Mouse (Mus musculus) heart, postnatal 36 days (tissue): Measurements from ENCODE around the gene Agap2. TPM values are rescaled to one million over a fixed set of nuclear protein-coding genes. Genes with fewer than 3 reads are reported as not detected.

Source experiments
- DNase-seq, 2 experiments: peaks; one replicate each; pipeline ENCODE4 v3.0.0; 2021 to 2022
- intact Hi-C: fragments of 180-260 bp; cut with DNase I; formaldehyde crosslinking; loops from one replicate; pipeline ENCODE4 v1.15.1; 2025
- total RNA-seq, 2 experiments: library from RNA; stranded (reverse); gene quantifications; 2 replicates each; pipeline ENCODE4 v1.2.3; 2021

Agap2 gene
- total RNA-seq, 2 experiments from 2014 or later, result 5.6 to 7.0 TPM

DNA sequence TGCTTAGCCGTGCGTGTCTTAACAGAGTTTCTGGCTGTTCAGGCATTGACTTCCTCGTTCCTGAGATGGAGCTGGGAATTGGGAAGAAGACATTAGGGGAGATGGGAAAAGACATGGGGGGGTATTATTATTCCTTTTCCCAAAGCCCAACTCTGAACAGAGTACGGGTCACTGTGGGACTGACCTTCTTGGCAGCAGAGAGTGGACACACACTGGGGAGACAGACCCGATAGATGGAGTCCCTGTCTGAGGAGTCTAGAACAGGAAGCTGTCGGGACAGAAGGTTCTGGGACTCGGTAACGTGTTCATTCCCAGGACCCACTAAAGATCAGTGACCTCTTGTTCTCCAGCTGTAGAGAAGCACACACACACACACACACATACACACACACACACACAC lies 567 bp downstream of the Agap2 start:
- intact Hi-C loops, result no loop called here
- no peak for DNase-seq

DNA sequence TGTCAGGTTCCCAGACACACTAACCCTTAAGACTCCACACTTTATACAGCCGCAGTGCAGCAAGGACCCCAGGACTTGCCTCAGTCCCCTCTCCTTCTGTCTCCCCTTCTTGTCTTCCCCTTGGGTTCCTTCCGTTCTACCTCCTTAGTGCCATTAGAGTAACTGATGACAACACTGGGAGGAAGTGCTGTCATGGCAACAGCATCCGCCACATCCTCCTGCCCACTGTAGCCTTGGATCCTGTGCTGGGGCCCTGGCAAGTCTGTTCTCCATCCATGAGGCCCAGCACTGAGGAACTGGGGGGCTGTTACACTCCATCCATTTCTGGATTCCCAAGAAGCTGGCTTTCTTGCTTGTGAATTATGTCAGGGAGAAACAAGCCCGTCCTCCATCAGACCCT lies 998 bp downstream of the Agap2 start:
- intact Hi-C loops, result no loop called here
- no peak for DNase-seq

DNA sequence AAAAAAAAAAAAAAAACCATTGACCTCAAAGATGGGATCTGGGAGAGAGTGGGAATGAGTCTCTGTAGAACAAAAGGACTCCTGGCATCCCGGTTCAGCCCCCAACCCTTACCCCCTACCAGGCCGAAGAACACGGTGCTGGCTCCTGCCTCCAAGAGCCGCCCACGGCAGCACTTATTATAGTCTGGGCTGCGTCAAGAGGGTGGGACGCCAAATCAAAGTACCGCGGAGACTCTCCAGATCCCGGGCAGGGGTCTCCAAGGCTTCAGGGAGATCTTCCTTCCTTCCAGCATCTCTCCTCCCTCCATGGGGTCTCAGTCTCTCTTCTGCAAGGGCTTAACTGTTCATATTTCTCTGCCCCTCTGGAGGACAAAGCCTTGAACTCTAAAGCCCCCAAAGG lies 2.4 kb downstream of the Agap2 start:
- intact Hi-C loops, result no loop called here
- no peak for DNase-seq

DNA sequence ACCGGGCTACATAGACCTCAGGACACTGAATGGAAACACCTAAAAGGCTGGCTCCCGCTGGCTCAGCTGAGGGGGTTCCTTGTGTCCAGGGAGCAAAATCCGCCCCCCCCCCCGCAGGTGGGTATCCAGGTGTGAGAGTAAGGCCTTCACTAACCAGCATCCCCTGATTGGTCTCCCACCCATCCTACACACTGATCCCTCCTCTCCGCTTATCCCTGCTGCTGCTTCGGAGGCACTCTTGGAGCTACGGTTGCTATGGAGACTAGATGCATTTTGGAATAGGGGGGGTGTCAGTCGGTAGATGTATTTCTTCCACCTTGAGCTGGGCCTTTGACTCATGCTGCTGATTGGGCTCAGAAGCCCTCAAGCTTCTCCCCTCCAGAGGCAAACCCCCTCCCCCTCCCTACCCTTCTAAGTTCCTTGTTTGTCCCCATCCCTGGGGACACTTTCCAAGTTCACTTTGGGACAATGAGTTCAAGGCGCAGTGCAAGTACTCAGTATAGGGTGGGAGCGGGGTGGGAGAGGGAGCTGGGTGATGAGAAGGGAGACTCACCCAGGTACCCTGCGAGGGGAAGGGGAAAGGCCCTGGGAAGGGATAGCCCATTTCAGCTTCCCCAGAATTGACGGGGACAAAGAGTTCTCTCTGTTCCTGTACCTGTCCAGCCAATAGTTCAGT lies 3.1 kb downstream of the Agap2 start:
- intact Hi-C loops, result no loop called here
- DNase-seq, result no peak

DNA sequence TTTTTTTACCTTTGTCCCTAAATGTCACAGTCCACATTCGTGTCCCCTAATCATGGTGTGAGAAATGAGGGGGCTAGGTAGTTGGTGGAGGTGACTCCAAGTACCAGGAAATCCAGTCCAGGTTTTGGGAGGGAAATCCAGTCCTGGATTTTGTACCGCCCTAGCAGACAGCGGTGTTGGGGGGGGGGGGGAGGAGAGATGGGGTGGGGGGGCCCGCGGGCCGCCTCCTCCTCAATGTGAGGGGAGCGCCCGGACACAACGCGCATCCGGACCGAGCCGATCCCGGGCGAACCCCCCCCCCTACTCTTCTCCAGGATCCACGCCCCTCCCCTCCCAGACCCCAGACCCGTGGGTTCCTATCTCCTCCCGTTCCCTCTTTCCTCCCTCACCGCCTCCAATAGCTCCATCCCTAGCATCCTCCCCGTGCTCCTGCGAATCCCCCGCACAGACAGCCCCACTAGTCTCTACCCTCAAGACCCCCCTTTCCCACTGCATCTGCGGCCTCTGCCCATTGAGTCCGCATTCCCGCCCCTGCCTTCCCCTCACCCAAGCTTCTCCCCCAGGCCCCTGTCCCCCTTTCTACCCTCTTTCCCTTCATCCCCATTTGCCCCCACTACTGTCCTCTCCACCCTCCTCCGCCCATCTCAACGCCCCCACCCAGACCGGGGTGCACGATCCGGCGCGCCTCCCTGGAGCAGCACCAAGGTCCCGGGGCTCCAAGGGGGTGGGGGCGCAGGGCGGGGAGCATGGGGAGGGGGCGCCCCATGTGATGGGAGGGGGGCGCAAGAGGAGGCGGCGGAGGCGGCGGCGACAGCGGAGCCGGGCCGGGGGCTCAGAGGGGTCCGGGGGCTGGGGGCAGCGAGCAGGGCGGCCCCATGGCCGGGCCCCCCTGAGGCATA lies 3.8 kb downstream of the Agap2 start:
- DNase-seq, result peak in 1 of 2 experiments; percentile 62
- intact Hi-C loops, result no loop called here

DNA sequence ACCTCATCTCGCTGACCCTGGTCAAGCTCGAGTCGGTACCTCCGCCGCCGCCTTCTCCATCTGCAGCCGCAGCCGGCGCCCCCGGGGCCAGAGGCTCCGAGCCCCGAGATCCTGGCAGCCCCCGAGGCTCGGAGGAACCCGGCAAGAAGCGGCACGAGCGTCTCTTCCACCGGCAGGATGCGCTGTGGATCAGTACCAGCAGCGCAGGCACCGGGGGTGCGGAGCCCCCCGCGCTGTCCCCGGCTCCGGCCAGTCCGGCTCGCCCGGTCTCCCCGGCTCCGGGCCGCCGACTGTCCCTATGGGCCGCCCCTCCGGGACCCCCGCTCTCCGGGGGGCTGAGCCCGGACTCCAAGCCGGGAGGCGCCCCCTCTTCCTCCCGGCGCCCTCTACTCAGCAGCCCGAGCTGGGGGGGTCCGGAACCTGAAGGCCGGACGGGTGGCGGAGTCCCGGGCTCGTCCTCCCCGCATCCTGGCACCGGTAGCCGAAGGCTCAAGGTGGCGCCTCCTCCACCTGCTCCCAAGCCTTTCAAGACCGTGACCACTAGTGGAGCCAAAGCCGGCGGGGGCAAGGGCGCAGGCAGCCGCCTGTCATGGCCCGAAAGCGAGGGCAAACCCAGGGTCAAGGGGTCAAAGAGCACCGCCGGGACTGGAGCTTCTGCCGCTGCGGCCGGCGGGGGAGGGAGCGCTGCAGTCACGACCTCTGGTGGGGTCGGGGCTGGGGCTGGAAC lies 4.7 kb downstream of the Agap2 start:
- intact Hi-C loops, result no loop called here
- no peak for DNase-seq

DNA sequence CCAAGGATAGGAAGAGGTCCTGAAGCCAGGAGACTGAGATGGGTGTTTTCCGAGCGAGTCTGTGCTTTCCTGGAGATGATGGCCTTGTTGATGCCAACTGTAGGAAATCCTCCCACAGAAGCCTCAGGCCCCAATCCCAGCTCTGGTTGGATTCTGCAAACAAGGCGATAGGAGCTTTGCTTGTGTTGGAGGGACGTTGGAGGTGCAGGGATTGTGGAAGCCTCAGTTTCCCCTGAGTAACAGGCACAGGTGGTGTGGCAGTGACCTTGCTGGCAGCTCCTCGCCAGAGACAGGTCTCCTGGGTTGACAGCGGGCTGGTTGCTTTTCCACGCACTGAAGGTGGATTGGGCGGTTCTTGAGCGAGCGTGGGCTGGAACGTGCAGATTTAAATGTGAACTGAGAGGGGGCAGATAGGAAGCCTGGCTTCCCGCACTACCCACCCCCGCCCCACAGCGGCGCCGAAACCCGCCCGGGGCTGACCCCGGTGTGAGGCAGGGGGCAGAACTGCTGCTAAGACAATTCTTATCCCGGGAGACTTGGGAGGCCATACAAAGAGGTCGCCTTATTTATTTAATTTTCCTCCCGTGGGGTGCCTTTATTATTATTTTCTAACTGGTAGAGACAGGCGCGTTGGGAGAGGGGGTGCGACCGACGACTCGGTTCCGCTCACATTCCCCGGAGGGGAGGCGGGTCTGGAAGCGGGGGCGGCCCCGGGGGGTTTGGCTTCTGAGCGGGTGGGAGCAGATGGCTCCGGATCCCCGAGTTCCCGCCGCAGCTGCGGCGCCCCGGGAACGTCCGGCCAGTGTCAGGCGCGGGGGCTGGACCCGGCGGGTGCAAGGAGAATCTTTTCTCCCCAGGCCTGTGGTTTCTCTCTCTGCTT lies 6.1 kb downstream of the Agap2 start:
- intact Hi-C loops, result no loop called here

DNA sequence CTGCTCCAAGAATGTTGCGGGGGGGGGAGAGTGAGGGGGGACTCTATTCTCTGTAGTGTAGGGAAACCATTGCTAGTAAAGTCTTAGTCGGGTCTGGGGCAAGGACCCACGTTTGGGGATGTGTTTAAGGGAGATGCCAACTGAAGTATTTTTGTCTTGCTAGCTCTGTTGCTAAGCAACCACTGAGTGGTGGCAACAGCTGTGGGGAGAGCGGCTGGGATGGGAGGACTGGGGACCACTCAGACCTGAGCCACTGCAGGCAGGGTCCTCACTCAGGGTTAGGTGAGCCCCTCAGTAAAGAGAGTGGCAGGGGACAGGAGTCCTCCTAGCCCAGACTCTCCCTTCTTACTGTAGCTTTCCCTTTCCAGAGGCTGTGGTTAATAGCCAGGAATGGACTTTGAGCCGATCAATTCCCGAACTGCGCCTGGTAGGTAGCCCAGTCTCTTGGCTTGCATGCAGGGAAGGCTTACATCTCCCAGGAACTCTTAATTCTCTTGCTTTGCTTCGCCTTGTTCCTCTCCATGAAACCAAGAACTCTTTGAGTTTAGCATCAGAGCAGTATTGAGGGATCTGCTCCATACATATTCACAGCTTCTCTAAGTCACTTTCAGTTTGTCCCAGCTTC lies 7.0 kb downstream of the Agap2 start:
- intact Hi-C loops, result no loop called here
- no peak for DNase-seq

More for the DNA sequence above, 6.1 kb downstream of the Agap2 start:
- no peak for DNase-seq

DNA sequence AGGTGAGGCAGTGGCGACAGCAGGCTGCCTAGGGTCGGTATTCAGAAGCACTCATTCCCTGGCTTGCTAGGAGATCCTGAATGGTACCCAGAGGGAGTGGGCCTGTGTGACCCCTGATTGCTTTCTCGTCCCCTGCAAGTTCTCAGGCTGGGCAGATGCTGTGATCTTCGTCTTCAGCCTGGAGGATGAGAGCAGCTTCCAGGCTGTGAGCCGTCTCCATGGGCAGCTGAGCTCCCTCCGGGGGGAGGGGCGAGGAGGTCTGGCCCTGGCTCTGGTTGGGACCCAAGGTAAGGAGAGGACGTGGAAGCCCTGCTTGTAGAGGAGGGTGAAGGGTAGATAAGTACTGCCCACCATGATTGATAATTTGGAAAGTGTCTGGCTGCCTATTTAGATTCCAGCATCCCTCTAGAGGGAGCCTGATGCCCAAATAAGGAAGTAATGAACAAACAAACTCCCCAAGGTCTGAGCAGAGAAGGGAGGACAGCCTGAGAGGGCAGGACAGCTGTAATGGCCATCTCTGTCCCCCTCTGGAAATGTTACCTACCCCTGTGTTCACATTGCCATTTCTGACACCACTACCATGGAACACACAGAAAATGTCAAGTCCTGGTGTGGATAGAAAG lies 8.3 kb downstream of the Agap2 start:
- intact Hi-C loops, result no loop called here
- DNase-seq, result no peak

DNA sequence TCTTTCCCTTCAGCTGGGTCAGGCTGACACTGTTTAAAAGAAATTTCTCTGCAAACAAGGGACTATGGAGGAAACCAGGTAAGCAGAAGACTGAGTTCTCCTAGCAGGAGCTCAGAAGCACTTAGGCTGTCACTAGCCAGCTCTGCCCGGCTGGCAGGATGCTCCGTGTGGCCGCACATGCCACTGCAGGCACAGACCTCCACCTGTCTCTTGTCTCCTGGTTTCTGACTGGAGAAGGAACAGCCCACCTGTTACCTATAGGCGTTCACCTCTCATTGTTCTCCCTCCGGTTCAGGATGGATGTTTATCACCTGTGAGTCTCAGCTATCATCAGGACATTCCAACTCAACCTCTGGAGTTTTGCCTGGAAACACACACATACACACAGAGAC lies 8.8 kb downstream of the Agap2 start:
- DNase-seq, result no peak

DNA sequence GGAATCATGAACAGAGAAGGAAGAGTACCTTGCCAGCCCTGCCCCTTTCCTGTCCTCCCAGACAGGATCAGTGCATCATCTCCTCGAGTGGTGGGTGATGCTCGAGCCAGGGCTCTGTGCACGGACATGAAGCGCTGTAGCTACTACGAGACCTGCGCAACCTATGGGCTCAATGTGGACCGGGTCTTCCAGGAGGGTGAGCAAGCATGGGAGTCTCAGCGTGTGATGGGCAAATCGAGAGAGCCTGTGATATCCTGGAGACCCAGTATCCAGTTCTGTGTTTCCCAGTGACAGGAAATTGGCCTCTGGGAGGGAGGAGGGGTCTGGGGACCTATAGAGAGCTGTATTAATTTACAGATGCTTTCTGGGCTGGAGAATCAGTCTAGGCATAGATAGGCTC lies 10.0 kb downstream of the Agap2 start:
- DNase-seq, result no peak
- intact Hi-C loops, result no loop called here

More for the DNA sequence above, 8.8 kb downstream of the Agap2 start:
- intact Hi-C loops, result no loop called here

DNA sequence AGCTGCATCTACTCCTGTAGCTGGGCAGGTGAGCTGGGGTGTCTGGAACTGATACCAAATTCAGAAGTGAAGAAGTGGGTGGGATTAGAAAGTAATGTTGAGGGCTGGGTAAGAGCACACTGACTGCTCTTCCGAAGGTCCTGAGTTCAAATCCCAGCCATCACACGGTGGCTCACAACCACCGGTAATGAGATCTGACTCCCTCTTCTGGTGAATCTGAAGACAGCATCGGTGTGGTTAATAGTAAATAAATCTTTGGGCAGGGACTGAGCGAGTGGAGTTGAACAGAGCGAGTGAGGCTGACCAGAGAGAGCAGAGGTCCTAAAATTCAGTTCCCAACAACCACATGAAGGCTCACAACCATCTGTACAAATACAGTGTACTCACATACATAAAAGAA lies 10.5 kb downstream of the Agap2 start:
- intact Hi-C loops, result no loop called here
- no peak for DNase-seq

DNA sequence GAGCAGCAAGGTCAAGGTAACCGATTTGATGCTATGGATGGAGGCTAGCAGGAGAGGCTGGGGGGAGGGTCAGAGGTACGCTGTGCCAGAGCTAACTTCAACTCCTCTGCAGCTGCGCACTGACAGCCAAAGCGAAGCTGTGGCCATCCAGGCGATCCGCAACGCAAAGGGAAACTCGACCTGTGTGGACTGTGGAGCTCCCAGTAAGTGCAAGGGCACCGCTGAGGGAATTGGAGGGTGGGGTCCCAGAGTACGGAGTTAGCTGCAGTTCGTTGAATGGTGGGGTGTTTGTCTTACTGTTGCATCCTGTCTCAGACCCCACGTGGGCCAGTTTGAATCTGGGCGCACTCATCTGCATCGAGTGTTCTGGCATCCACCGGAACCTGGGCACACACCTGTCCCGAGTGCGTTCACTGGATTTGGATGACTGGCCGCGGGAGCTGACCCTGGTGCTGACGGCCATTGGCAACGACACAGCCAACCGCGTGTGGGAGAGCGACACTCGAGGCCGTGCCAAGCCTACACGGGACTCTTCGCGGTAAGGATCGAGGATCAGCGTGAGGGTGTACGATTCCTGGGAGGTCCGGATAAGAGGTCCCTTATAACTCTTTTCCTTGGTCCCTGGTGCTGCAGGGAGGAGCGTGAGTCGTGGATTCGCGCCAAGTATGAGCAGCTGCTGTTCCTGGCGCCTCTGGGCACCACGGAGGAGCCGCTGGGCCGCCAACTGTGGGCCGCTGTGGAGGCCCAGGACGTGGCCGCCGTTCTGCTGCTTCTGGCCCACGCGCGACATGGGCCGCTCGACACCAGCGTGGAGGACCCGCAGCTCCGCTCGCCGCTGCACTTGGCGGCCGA lies 15.7 kb downstream of the Agap2 start:
- intact Hi-C loops, result no loop called here
- peak in 1 of 2 experiments; percentile 54 for DNase-seq

DNA sequence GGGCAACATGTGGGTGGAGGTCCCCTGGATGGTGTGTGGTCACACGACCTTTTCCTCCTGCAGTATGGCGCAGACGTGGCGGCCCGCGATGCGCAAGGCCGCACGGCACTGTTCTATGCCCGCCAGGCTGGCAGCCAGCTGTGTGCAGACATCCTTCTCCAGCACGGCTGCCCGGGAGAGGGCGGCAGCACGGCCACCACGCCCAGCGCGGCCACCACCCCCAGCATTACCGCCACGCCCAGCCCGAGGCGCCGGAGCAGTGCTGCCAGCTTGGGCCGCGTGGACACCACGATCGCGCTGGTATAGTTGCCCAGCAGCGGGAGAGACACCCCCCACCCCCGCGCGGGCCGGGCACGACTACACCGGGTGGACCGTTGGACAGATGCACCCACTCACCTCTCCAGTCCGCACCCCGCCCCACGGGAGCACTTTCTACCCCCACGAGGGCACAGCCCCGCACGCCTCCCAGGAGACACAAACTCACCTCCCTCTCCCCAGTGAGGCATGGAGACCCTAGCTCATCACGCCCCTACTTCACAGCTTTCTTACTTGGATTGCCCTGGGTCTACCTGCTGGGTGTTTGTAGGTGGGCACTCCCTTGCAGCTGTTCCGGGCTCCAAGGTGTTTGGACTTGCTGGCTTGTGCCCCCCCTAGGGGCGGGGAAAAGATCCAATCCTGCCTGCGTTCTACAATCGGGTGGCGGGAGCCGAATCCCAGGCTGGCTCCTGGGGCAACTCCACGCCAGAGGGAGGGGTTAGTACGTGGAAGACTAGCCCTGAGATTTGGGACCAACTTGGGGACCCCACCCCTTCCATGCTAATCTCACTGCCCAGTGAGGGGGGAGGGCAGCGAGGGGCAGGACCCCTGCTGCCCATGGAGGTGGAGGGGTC lies 16.7 kb downstream of the Agap2 start:
- DNase-seq, result no peak
- intact Hi-C loops, result no loop called here

DNA sequence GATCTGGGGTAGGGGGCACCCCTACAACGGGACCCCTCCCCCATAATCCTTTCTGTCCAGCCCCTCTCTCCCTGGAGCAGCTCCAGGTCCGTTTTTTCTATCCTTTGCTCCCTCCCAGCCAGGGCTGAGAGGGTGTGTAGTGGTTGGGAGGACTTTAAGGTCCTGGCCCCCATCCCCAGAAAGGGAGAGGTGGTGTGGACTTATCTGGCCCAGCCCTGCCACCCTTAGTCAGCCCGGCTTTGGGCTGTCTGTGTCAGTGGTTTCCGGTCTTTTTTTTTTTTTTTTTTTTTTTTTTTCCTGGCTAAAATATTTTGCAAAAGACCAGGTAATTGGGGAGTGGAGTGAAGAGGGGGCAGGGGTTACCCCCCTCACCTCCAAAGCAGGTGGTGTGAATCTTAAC lies 17.7 kb downstream of the Agap2 start:
- no peak for DNase-seq
- intact Hi-C loops, result no loop called here

DNA sequence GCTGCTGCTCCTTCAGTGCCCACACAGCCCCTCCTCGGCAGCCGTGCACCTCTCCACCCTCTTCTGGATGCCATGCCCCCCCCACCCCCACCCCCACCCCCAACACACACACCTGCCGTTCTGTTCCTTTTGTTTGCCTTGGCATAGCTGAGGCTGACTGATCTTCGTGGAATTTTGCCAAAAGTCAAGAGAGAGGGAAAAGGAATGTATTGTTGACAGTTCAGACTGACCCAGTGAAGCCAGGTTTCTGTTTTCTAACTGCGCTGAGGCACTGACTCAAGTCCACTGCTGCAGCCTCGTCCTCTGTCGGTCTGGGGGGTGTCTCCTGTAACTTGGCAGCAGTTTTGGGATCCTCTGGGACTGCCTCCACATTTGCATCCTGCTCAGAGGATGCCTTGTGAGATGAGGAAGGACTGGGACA lies 19.3 kb downstream of the Agap2 start:
- DNase-seq, result no peak
- intact Hi-C loops, result no loop called here

DNA sequence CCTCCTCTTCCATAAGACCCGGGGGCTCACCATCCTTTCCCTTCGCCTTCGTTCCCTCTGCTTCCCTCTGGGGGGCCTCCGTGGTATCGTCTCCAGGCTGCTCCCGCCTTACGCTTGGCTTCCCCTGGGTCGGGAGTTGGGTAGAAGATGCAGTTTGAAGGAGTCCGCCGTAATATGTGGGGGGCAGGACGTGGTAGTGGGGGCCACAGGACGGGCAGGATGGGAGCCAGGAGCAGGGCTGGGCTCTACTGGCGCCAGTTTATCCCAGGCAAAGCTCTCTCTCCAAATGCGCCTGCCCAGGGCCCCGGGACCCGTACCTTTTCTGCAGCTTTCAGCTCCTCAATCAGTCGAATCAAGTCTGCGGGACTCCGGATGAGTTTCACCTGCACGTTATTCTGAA lies 23.4 kb downstream of the Agap2 start:
- intact Hi-C loops, result no loop called here
- DNase-seq, result no peak

DNA sequence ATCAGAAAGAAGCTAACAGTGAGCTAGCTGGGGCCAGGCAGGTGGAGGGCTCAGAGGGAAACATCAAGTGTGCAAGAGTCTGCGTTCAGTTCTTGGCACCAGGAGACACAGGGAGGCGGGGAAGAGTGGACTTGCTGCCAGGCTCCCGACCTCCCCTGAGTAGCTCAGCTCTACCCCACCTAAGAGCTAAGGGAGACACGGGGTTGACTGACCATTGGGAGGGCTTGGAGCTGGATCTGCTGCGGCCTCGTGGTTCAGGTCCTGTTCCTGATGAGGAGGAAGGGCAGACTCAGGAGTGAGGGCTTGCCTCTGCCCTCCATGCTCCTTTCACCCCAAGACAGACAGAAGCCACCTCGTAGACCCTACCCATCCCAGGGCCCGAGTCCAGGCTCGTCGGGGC lies 24.1 kb downstream of the Agap2 start:
- intact Hi-C loops, result no loop called here
- DNase-seq, result no peak
